Mouse (Mus musculus) E14TG2a.4 (cell line): ENCODE results near the gene Ugt1a2.

Experiments
- CTCF ChIP-seq: conservative IDR thresholded peaks from 2 replicates; pipeline ENCODE4 v1.5.1; 2014; ENCODE audit warnings: low read length
- NANOG ChIP-seq: IDR thresholded peaks from 2 replicates; pipeline ENCODE4 v1.6.1; 2014; ENCODE audit warnings: borderline replicate concordance, low read length, mixed read lengths

GRCm38 (mm10) chr1:88199996-88200395 is 405 bp upstream of the Ugt1a2 start:
- TF ChIP-seq CTCF (no peak), NANOG (no peak)
